Mouse (Mus musculus) mouse trophoblast stem cell (cell line): ENCODE results near the gene Plekhg4.

Source experiments
- in situ Hi-C, 2 experiments: fragments of 300-500 bp; cut with MseI, MboI; formaldehyde crosslinking; loops; 2 replicates in 1 of 2; 3 replicates in 1 of 2; pipeline ENCODE4 v1.15.1; 2025

Plekhg4 gene

GRCm38 (mm10) chr8:105403467-105403866 is 30.4 kb downstream of the Plekhg4 start:
- in situ Hi-C loops: no loop called here

- in situ Hi-C loops: no loop called here
These were observed 31.4 kb downstream of the Plekhg4 start for GRCm38 (mm10) chr8:105404496-105404895.

DNA sequence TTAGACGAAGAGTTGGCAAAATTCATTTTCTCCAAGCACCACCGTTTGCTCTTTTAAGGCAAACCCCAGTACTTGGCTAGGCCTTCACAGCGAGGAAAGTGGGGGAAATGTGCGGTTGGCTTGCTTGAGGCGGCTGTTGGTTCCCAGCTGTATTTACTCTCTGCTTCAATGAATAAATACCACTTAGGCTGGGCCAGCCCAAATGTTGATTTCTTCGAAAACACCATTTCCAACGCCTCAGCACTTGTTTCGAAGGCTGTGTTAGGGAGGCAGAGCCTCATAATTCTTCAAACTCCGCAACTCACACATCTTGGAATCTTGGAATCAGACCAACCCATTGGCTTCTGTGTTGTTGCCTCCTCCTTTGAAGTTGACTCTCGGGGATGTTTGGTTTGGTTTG is 33.3 kb downstream of the Plekhg4 start:
- in situ Hi-C loops: no loop called here

GRCm38 (mm10) chr8:105408331-105408730 is 35.3 kb downstream of the Plekhg4 start:
- in situ Hi-C loops: no loop called here

GRCm38 (mm10) chr8:105409947-105410346 is 36.9 kb downstream of the Plekhg4 start:
- in situ Hi-C loops: no loop called here

DNA sequence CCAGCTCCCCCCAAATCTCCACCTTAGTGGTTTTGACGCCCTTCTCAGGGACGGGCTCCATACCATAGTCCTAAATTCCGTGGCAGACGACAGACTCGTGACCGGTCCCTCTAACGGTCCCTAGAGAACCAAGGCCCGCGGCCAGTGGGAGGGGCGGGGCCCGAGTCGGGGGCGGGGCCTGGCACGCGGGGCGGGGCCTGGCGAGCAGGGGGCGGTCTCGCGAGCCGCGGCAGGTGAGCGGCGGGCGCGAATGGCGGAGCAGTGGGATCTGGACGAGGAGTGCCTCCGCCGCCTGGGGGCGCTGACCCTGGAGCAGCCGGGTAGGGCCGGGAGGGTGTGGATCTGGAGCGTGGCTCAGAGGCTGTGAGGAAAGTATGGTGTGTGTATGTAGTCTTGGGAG is 40.3 kb downstream of the Plekhg4 start, which contains the start of the genes Kctd19 and Lrrc36:
Kctd19 (minus strand) TSS at position 112 of the 400 bp plus-strand sequence.
Lrrc36 (plus strand) TSS at position 181 of the 400 bp plus-strand sequence.
- in situ Hi-C loops: no loop called here

- in situ Hi-C loops: no loop called here
These were observed 45.9 kb downstream of the Plekhg4 start for GRCm38 (mm10) chr8:105418992-105419391.

- in situ Hi-C loops: no loop called here
These were observed 46.7 kb downstream of the Plekhg4 start for GRCm38 (mm10) chr8:105419800-105420199.

DNA sequence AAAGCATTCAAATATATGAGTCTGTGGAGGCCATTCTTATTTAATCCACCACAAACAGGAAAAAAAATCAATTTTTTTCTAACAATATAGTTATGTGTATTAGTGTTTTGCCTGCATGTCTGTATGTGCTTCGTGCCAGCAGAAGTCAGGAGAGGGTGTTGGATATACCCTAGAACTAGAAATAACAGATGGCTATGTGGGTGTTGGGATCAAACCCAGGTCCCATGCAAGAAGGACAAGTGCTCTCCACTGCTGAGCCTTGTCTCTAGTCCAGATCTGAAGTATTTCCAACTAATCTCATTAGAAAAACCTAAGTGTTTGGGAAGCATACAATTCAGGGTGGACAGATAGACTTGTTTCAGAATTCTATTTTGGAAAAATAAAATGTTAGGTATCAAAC is 48.9 kb downstream of the Plekhg4 start:
- in situ Hi-C loops: no loop called here

- in situ Hi-C loops: no loop called here
These were observed 53.8 kb downstream of the Plekhg4 start for GRCm38 (mm10) chr8:105426878-105427277.

- in situ Hi-C loops: no loop called here
These were observed 58.9 kb downstream of the Plekhg4 start for GRCm38 (mm10) chr8:105431743-105432515.
